Mouse (Mus musculus) MEL (cell line): ENCODE results near the gene Pxn.

Experiments
- CTCF ChIP-seq, 3 experiments: IDR thresholded peaks in 2 of 3; conservative IDR thresholded peaks in 1 of 3; 2 replicates each; pipeline ENCODE4 v1.5.1; 2011 to 2012; ENCODE audit warnings: low read length in 3 of 3, low read depth in 2 of 3, mild to moderate bottlenecking in 2 of 3, improper control_type of control experiment in 1 of 3, inconsistent platforms in 1 of 3, mixed read lengths in 1 of 3, moderate library complexity in 1 of 3; ENCODE audit not compliant: control insufficient read depth in 1 of 3, insufficient read depth in 1 of 3, poor library complexity in 1 of 3, severe bottlenecking in 1 of 3
- ELF1 ChIP-seq: IDR thresholded peaks from 2 replicates; pipeline ENCODE4 v1.6.1; 2014; ENCODE audit warnings: low read depth, mild to moderate bottlenecking, inconsistent platforms, low read length, improper control_type of control experiment, moderate library complexity
- EP300 ChIP-seq, 2 experiments: IDR thresholded peaks; 2 replicates each; pipeline ENCODE4 v1.6.1; 2011; ENCODE audit warnings: improper control_type of control experiment in 2 of 2, low read length in 2 of 2, low read depth in 1 of 2, mild to moderate bottlenecking in 1 of 2
- MEF2A ChIP-seq: IDR thresholded peaks from 2 replicates; pipeline ENCODE4 v1.6.1; 2014; ENCODE audit warnings: low read depth, mild to moderate bottlenecking, inconsistent platforms, low read length, improper control_type of control experiment; ENCODE audit not compliant: poor library complexity, insufficient replicate concordance, severe bottlenecking; ENCODE audit errors: extremely low read depth
- MYB ChIP-seq: IDR thresholded peaks from 2 replicates; pipeline ENCODE4 v1.6.1; 2011; ENCODE audit warnings: mild to moderate bottlenecking, low read depth, low read length, improper control_type of control experiment
- MYC ChIP-seq: IDR thresholded peaks from 2 replicates; pipeline ENCODE4 v1.6.1; 2011; ENCODE audit warnings: low read depth, mild to moderate bottlenecking, low read length, improper control_type of control experiment, moderate library complexity
- POLR2A ChIP-seq, 2 experiments: IDR thresholded peaks; 2 replicates each; pipeline ENCODE4 v1.6.1; 2011 to 2012; ENCODE audit warnings: low read length in 2 of 2, mild to moderate bottlenecking in 2 of 2, control low read depth in 1 of 2, improper control_type of control experiment in 1 of 2, low read depth in 1 of 2, moderate library complexity in 1 of 2; ENCODE audit not compliant: control insufficient read depth in 1 of 2, insufficient read depth in 1 of 2, poor library complexity in 1 of 2
- POLR2AphosphoS2 ChIP-seq: IDR thresholded peaks from 2 replicates; pipeline ENCODE4 v1.6.1; 2011; ENCODE audit warnings: low read length, improper control_type of control experiment
- RAD21 ChIP-seq: IDR thresholded peaks from 2 replicates; pipeline ENCODE4 v1.6.1; 2011; ENCODE audit warnings: mild to moderate bottlenecking, low read depth, low read length, improper control_type of control experiment
- USF1 ChIP-seq: IDR thresholded peaks from 2 replicates; pipeline ENCODE4 v1.6.1; 2014; ENCODE audit warnings: low read depth, mild to moderate bottlenecking, inconsistent platforms, low read length, improper control_type of control experiment, moderate library complexity
- ZNF384 ChIP-seq: IDR thresholded peaks from 2 replicates; pipeline ENCODE4 v1.6.1; 2012; ENCODE audit warnings: low read depth, mild to moderate bottlenecking, inconsistent platforms, low read length, improper control_type of control experiment

DNA sequence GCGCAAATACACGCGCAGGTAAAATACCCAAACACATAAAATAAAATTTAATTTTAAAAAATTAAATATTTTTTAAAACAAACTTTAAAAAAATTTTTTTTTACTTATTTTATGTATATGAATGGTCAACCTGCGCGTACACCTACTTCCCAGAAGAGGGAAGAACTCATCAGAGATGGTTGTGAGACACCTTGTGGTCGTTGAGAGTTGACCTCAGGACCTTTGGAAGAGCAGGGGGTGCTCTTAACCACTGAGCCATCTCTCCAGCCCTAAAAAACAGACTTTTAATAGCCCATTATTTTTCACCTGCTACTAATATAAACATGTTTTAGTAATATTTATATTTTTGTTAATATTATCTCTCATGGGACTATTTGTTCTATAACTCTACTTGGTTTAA, 23.1 kb upstream of the Pxn start:
- TF ChIP-seq MEF2A, result no peak
- TF ChIP-seq RAD21, result no peak
- TF ChIP-seq POLR2AphosphoS2, result no peak
- 0 out of 6 replicates have a peak, but pooled peaks of 1 of the 3 experiments have one; percentile 23 for TF ChIP-seq CTCF (IDR thresholded peaks at IDR 0.05 in 2 of 3, conservative IDR thresholded peaks at IDR 0.05 in 1 of 3; ENCODE audit: control insufficient read depth in 1 of 3, insufficient read depth in 1 of 3, low read depth in 2 of 3, low read length in 3 of 3, poor library complexity in 1 of 3, severe bottlenecking in 1 of 3)
- no peak for TF ChIP-seq USF1
- no peak for TF ChIP-seq MYC
- no peak for TF ChIP-seq EP300 (IDR thresholded peaks at IDR 0.05; ENCODE audit: low read depth in 1 of 2, low read length in 2 of 2)
- no peak for TF ChIP-seq POLR2A (IDR thresholded peaks at IDR 0.05; ENCODE audit: control insufficient read depth in 1 of 2, insufficient read depth in 1 of 2, low read depth in 1 of 2, low read length in 2 of 2, poor library complexity in 1 of 2)
- TF ChIP-seq ELF1, result no peak
- TF ChIP-seq MYB, result no peak
- TF ChIP-seq ZNF384, result no peak
